Mouse (Mus musculus): ENCODE results near the gene Wdr81.

Wdr81 gene

GRCm38 (mm10) chr11:75453991-75454930 is at the start of gene Wdr81:
TSS of gene Wdr81 (minus strand) at chr11:75454717.
- peak in 1 of 2 experiments; percentile 88 for DNase-seq (ENCODE audit: low spot score in 2 of 2)

- DNase-seq (ENCODE audit: low spot score in 2 of 2): no peak
Measured at GRCm38 (mm10) chr11:75498126-75498525, 43.6 kb upstream of the Wdr81 start.

GRCm38 (mm10) chr11:75494296-75495049 is 40.0 kb upstream of the Wdr81 start:
- DNase-seq (ENCODE audit: low spot score in 2 of 2): no peak

- no peak for DNase-seq (ENCODE audit: low spot score in 2 of 2)
Measured at GRCm38 (mm10) chr11:75487496-75487895, 33.0 kb upstream of the Wdr81 start.

GRCm38 (mm10) chr11:75486601-75487285 is 32.2 kb upstream of the Wdr81 start, which contains the start of gene Prpf8:
TSS of gene Prpf8 (plus strand) at chr11:75486816.
- peak; percentile 95 to 100 for DNase-seq (ENCODE audit: low spot score in 2 of 2)

GRCm38 (mm10) chr11:75486192-75486591 is 31.7 kb upstream of the Wdr81 start:
- no peak for DNase-seq (ENCODE audit: low spot score in 2 of 2)

GRCm38 (mm10) chr11:75473376-75473775 is 18.9 kb upstream of the Wdr81 start:
- DNase-seq (ENCODE audit: low spot score in 2 of 2): no peak

GRCm38 (mm10) chr11:75472469-75473081 is 18.1 kb upstream of the Wdr81 start:
- no peak for DNase-seq (ENCODE audit: low spot score in 2 of 2)

- no peak for DNase-seq (ENCODE audit: low spot score in 2 of 2)
Measured at GRCm38 (mm10) chr11:75470675-75471074, 16.2 kb upstream of the Wdr81 start.

- DNase-seq (ENCODE audit: low spot score in 2 of 2): no peak
Measured at GRCm38 (mm10) chr11:75469261-75469660, 14.7 kb upstream of the Wdr81 start.

GRCm38 (mm10) chr11:75468410-75468809 is 13.9 kb upstream of the Wdr81 start:
- DNase-seq (ENCODE audit: low spot score in 2 of 2): no peak

- DNase-seq (ENCODE audit: low spot score in 2 of 2): no peak
Measured at GRCm38 (mm10) chr11:75467512-75468215, 13.1 kb upstream of the Wdr81 start.

- no peak for DNase-seq (ENCODE audit: low spot score in 2 of 2)
Measured at GRCm38 (mm10) chr11:75466731-75467505, 12.4 kb upstream of the Wdr81 start.

GRCm38 (mm10) chr11:75465051-75465450 is 10.5 kb upstream of the Wdr81 start:
- no peak for DNase-seq (ENCODE audit: low spot score in 2 of 2)

GRCm38 (mm10) chr11:75464417-75464816 is 9.9 kb upstream of the Wdr81 start:
- no peak for DNase-seq (ENCODE audit: low spot score in 2 of 2)

GRCm38 (mm10) chr11:75463624-75464023 is 9.1 kb upstream of the Wdr81 start:
- DNase-seq (ENCODE audit: low spot score in 2 of 2): no peak

GRCm38 (mm10) chr11:75462865-75463336 is 8.4 kb upstream of the Wdr81 start:
- peak in 1 of 2 experiments; percentile 44 for DNase-seq (ENCODE audit: low spot score in 2 of 2)

GRCm38 (mm10) chr11:75462253-75462783 is 7.8 kb upstream of the Wdr81 start:
- peak in 1 of 2 experiments; percentile 49 for DNase-seq (ENCODE audit: low spot score in 2 of 2)

GRCm38 (mm10) chr11:75461743-75462252 is 7.3 kb upstream of the Wdr81 start:
- no peak for DNase-seq (ENCODE audit: low spot score in 2 of 2)
